Mouse (Mus musculus) layer of hippocampus, adult 2 months (tissue): ENCODE data around the gene Flt3. TPM values are rescaled to one million over a fixed set of nuclear protein-coding genes. Genes with fewer than 3 reads are reported as not detected.

ENCODE experiments used
- DNase-seq, 2 experiments: peaks; one replicate each; pipeline ENCODE4 v3.0.0; 2022; ENCODE audit warnings: low spot score in 2 of 2
- H3K27ac ChIP-seq: fragments of 200-600 bp; 2 replicates; pipeline ENCODE4 v1.8.1; 2022
- H3K4me3 ChIP-seq: fragments of 200-600 bp; 2 replicates; pipeline ENCODE4 v1.8.1; 2022; ENCODE audit warnings: mild to moderate bottlenecking
- CTCF ChIP-seq: fragments of 200-600 bp; conservative IDR thresholded peaks from 2 replicates; pipeline ENCODE4 v1.8.1; 2022; ENCODE audit warnings: antibody characterized with exemption, mild to moderate bottlenecking, moderate library complexity
- long read RNA-seq, 2 experiments: library from polyadenylated mRNA; stranded (forward); transcript quantifications; one replicate each; pipeline ENCODE4 v2.0.0; 2021; ENCODE audit warnings: borderline mapping rate in 2 of 2
- total RNA-seq, 2 experiments: library from RNA; stranded (reverse); gene quantifications; 2 replicates each; pipeline ENCODE4 v1.2.3; 2021

Flt3 gene
- 10 to 100 TPM in 1 of 2 experiments, 1 to 10 TPM in 1; 9.8 to 11.0 TPM for total RNA-seq
- long read RNA-seq, experiment 1, transcript Flt3-201 (24 exons, 3,657 nt): major isoform, 8 of 10 reads
- long read RNA-seq, experiment 1, partial matches to known transcripts: 1 of 10 reads
- long read RNA-seq, experiment 1, other reads (novel, unspliced or antisense): 1 of 10 reads
- long read RNA-seq, experiment 2, partial matches to known transcripts: 0 of 6 reads
- long read RNA-seq, experiment 2, other reads (novel, unspliced or antisense): 4 of 6 reads

DNA sequence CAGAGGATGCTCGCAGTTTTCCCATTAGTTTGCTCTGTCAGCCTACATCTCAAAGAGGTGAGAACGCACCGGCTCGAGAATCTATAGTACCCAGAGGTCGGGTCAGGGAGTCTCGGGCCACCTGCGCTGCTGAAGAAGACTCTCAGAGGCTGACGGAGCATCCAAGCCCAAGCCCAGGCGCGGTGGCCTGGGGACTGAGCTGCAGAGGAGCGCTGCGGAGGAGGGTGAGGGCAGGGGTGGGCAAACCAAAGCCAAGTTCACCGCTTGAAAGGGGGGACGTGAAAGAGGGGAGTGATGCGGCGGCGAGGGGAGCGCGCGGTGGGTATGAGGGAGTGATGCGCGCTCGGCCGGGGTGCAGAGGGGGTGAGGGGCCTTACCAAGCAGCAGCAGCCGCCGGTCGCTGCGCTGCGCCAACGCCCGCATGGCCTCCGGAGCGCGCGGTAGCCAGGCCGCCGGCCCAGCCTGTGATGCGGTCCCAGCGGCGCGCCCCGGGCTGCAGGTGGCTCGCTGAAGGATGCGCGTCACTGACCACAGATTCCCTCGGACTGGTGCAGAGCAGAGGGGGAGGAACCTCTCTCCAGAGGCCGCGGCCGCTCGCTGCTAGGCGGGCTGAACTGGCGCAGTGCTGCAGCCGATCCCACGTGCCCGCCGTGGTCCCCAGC is at the start of gene Flt3:
Gene Flt3, minus strand, starts transcription at position 647 of the 662 bp plus-strand sequence.
- DNase-seq: peak in 1 of 2 experiments; percentile 34
- H3K4me3 ChIP-seq: peak within 1 kb of the TSS; percentile 61
- H3K27ac ChIP-seq: peak within 1 kb of the TSS; percentile 90
- no peak for TF ChIP-seq CTCF

DNA sequence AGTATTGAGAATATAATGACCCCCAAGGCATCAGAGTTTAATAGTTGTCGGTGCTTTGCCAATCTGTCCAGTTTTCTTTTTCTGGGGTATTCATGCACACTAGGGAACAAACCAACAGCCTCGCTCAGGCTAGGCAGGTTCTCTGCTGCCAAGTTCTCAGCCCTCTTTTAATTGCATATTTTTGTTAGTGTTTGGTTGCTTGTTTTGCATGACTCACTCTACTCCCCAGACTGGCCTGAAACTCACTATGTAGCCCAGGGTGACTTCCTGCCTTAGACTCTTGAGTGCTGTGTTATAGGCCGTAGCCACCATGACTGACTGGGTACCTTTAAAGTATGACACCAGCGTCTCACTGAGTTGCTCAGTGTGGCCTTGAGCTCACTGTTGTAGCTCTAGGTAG is 48.6 kb upstream of the Flt3 start:
- Histone ChIP-seq H3K27ac (peak overlapping the region; percentile 79), H3K4me3 (no peak overlapping the region)
- TF ChIP-seq CTCF: no peak
- peak in 1 of 2 experiments; percentile 25 for DNase-seq

DNA sequence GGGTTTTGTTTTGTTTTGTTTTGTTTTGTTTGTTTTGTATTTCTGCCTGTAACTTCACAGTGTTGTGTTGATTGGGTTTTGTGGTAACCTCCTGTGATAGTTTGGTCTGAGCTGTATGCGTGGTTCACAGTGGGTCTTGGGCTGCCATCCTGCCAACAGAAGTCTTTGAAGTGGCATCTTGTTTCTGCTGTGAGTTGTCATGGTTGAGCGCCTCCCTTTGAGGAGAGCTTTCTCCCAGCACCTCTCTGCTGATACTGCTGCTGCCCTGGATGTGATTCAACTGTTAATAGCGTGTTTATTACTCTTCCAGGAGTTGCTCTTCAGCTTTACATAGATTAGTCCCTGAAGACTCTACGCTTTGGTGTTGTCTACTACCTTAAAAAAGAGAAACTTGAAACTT is 48.2 kb upstream of the Flt3 start:
- TF ChIP-seq CTCF: no peak
- no peak for DNase-seq
- Histone ChIP-seq H3K27ac (peak overlapping the region; percentile 79), H3K4me3 (no peak overlapping the region)

DNA sequence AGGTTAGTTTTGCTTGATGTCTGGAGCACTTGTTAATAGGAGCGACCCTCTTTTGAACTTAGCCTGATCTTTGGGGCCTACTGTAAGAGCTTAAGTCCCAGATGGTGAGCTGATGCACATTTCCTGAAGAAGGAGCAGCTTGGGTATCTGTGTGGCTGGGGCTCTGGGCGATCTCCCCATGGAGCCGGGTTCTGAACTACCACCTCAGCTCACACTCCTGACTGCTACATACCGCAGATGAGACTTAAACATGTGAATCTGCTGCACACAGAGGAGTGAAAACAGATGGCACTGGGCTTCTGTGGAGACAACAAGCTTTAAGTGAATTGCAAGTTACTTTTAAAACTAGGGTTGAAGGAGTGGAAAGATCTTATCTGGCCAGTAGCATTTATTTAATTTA is 45.0 kb upstream of the Flt3 start:
- Histone ChIP-seq H3K27ac (no peak overlapping the region), H3K4me3 (no peak overlapping the region)
- DNase-seq: no peak
- no peak for TF ChIP-seq CTCF

DNA sequence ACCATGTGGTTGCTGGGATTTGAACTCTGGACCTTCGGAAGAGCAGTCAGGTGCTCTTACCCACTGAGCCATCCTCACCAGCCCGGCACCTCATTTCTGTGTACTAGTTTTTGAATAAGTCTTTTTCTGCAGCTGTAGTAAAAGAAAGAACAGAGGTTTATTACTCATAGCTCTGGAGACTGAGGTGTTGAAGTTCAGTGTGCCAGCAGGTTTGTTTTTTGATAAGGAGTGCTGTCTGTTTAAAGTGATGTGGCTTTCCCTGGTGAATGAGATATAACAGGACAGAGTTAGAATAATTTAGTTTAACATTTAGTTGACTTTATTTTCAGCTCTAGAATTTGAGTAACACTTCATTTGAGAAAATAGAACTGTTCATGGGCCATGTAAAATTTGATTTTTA is 44.5 kb upstream of the Flt3 start:
- DNase-seq: no peak
- TF ChIP-seq CTCF: no peak
- no peak overlapping the region for H3K27ac ChIP-seq
- H3K4me3 ChIP-seq: no peak overlapping the region

DNA sequence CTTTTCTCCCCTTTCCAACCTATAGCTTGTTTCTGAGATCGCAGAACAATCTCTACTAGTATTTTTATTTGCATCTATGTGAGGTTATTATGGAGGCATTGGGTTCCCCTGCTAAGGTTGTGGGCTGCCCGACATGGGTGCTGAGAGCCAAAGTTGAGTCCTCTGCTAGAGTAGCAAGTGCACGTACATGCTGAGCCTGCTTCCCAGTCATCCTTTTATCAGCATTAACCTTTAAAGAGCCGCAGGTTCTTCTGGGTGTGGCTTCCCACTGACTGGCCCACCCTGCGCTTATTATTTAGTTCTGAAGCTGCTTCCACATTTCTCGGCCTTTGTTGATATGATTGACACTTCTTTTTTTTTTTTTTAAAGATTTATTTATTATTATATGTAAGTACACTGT is 44.0 kb upstream of the Flt3 start:
- TF ChIP-seq CTCF: no peak
- no peak overlapping the region for H3K4me3 ChIP-seq
- DNase-seq: no peak
- no peak overlapping the region for H3K27ac ChIP-seq

DNA sequence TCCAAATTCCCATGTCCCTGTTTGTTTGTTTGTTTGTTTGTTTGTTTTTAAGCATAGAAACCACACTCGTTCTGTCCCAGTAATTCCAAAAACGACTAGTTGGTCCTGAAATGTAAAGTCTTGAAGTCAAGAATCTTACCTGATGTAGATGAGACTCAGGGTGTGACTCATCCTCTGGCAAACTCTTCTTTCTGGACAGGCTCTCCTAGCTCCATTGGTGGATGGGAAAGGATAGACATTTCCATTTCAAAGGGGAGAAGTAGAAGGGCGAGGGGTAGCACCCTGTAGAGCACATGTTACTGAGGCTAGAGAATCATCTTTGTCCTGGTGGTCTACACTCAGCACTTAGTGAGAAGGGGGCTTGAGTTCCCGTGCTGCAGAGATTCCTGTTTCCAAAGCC is 42.5 kb upstream of the Flt3 start:
- TF ChIP-seq CTCF: no peak
- no peak overlapping the region for H3K27ac ChIP-seq

DNA sequence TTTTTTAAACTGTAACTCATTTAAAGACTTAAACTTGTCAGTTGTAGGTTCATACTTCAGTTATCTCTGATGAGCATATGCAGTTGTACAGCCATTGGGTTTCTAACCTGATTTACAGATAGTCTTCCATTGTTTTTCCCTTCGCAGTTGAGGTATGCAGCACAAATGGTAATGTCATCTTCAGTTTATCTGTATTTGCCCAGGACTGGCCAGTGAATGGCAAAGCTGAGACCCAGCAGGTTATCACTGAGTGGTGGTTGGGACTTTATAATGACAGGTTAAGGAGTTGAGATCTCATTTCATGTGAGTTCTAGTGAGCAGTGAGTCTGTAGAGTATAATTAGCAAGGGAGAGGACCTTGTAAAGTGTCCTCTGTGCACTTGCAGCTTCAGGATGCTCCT is 41.7 kb upstream of the Flt3 start:
- Histone ChIP-seq H3K4me3 (no peak overlapping the region), H3K27ac (no peak overlapping the region)
- no peak for DNase-seq
- no peak for TF ChIP-seq CTCF

More for the DNA sequence above, 42.5 kb upstream of the Flt3 start:
- H3K4me3 ChIP-seq: no peak overlapping the region
- no peak for DNase-seq

DNA sequence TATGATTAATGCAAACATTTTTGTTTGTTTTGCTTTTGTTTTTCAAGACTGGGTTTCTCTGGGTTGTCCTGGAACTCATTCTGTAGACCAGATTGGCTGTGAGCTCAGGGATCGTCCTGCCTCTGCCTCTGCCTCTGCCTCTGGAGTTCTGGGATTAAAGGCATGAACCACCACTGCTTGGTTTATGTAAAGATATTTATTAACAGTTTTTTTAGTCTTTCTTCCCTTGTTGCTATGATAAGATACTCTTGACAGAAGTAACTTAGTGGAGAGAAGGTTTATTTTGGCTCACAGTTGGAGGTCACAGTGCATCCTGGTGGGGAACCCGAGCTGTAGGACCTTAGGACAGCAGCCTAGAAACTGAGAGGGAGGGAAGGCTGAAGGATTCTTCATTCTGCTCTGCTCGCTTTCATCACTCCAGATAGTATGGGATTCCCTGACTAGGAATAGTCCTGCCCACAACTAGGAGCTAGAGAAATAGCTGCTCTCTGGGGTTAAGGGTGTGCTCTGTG is 40.8 kb upstream of the Flt3 start:
- no peak overlapping the region for H3K4me3 ChIP-seq
- H3K27ac ChIP-seq: no peak overlapping the region
- TF ChIP-seq CTCF: no peak
- no peak for DNase-seq

DNA sequence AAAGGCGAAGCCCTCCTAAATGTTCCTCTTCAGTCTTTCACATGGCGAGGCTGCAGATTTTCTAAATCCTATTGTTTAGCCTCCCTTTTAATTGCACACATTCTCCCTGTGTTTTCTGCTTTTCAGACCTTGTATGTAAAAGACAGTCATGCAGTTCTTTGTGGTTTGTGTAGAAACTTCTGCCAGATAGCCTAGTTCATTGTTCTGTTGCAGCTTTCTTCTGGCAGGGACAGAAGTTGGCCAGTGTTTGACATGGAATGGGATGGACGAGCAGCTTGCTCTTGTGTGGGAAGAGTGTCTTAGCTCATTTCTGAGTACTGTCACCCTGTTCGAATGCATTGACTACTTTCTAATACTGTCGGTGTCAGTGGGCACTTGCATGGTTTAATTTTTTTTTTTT is 36.2 kb upstream of the Flt3 start:
- H3K27ac ChIP-seq: peak overlapping the region; percentile 16; the same call in 1 of the 2 replicates

DNA sequence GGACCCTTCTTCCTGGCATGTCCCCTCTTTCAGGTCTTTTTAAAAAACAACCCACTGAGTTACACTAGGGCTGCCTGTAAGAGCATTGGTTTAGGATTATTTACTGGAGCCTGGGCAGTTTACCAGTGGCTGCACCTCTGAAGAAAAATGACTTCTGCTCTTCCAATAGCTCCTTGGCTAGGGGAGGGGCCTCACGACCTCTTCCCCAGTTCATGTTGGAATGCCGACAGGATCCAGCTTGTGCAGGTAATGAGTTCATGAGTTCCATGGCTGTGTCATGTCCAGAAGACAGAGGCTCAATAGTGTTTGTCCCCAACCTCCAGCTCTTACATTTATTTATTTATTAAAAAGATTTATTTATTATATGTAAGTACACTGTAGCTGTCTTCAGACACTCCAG is 35.5 kb upstream of the Flt3 start:
- DNase-seq: no peak
- no peak overlapping the region for H3K4me3 ChIP-seq
- no peak overlapping the region for H3K27ac ChIP-seq
- no peak for TF ChIP-seq CTCF

More for the DNA sequence above, 36.2 kb upstream of the Flt3 start:
- no peak for TF ChIP-seq CTCF
- no peak overlapping the region for H3K4me3 ChIP-seq
- no peak for DNase-seq

DNA sequence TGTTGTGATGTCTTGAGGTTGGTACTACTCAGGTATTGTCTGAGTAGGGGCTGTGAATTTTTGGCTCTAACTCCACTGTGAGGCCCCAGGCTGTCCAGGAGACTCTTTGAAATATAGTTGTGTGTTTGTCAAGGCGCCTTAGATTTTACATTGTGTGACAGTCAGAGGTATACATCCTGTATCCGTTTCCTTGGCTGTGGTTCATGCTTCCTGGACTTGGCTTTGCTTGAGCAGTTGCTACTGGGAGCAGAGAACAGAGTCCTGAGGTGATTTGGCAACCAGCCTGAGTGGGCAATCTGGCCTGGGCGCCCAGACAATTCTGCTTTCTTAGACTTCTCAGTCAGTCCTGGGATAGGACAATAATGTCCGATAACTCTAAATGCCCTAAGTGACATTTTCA is 34.9 kb upstream of the Flt3 start:
- no peak for DNase-seq
- TF ChIP-seq CTCF: no peak
- no peak overlapping the region for H3K4me3 ChIP-seq
- H3K27ac ChIP-seq: peak overlapping the region; percentile 28; the same call in 1 of the 2 replicates

DNA sequence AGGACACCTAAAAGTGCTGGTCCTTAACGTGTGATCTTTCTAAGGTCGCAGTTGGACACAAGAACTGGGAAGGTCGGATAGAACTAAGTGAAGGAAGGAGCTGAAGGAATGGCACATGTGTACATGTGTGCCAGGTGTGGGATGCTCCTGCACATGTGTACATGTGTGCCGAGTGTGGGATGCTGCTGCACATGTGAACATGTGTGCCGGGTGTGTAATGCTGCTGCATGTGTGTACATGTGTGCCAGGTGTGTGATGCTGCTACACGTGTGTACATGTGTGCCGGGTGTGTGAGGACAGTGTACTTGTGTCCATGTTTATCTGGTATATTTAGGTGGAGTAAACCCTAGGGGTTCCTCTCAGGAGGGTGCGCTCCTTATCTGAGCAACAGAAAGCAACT is 32.6 kb upstream of the Flt3 start:
- DNase-seq: no peak
- TF ChIP-seq CTCF: no peak
- Histone ChIP-seq H3K4me3 (peak overlapping the region; percentile 94; the same call in 1 of the 2 replicates), H3K27ac (no peak overlapping the region)
